Mouse (Mus musculus) MEL (cell line): ENCODE data around the gene Cd274. TPM values are rescaled to one million over a fixed set of nuclear protein-coding genes. Genes with fewer than 3 reads are reported as not detected.

Source experiments
- DNase-seq: peaks from one replicate; pipeline ENCODE4 v3.0.0; 2011; ENCODE audit warnings: low read depth, low spot score
- H3K27ac ChIP-seq: 2 replicates; pipeline ENCODE4 v1.5.1; 2012; ENCODE audit warnings: low read depth, mild to moderate bottlenecking, control low read depth, low read length, moderate library complexity; ENCODE audit not compliant: control insufficient read depth
- H3K27me3 ChIP-seq, 2 experiments: fragments of 150-350 bp in 1 of 2; sonication (generic) in 1 of 2; 2 replicates each; pipeline ENCODE4 v1.6.1; 2012; ENCODE audit warnings: low read length in 2 of 2, mild to moderate bottlenecking in 2 of 2, improper control_type of control experiment in 1 of 2, moderate library complexity in 1 of 2; ENCODE audit not compliant: insufficient read depth in 2 of 2, control insufficient read depth in 1 of 2
- H3K36me3 ChIP-seq, 2 experiments: 2 replicates each; pipeline ENCODE4 v1.6.1; 2012 to 2014; ENCODE audit warnings: low read length in 2 of 2, improper control_type of control experiment in 1 of 2, inconsistent platforms in 1 of 2, mild to moderate bottlenecking in 1 of 2; ENCODE audit not compliant: insufficient read depth in 2 of 2, control insufficient read depth in 1 of 2
- H3K4me1 ChIP-seq, 2 experiments: fragments of 150-350 bp in 1 of 2; sonication (generic) in 1 of 2; 2 replicates each; pipeline ENCODE4 v1.6.1; 2012; ENCODE audit warnings: low read length in 2 of 2, improper control_type of control experiment in 1 of 2, mild to moderate bottlenecking in 1 of 2; ENCODE audit not compliant: insufficient read depth in 2 of 2, control insufficient read depth in 1 of 2
- H3K4me3 ChIP-seq, 2 experiments: fragments of 150-350 bp in 1 of 2; sonication (generic) in 1 of 2; 2 replicates each; pipeline ENCODE4 v1.5.1; 2012; ENCODE audit warnings: low read depth in 2 of 2, low read length in 2 of 2, mild to moderate bottlenecking in 2 of 2, moderate library complexity in 2 of 2, control low read depth in 1 of 2, improper control_type of control experiment in 1 of 2; ENCODE audit not compliant: control insufficient read depth in 1 of 2, insufficient read depth in 1 of 2
- H3K79me2 ChIP-seq: 2 replicates; pipeline ENCODE4 v1.6.1; 2012; ENCODE audit warnings: mild to moderate bottlenecking, low read length, moderate library complexity; ENCODE audit not compliant: control insufficient read depth, poor library complexity, insufficient read depth
- H3K9ac ChIP-seq: 2 replicates; pipeline ENCODE4 v1.6.1; 2012; ENCODE audit warnings: low read depth, mild to moderate bottlenecking, control low read depth, low read length, moderate library complexity; ENCODE audit not compliant: control insufficient read depth, poor library complexity, severe bottlenecking
- H3K9me3 ChIP-seq: fragments of 150-350 bp; sonication (generic); replicated peaks from 2 replicates; pipeline ENCODE4 v1.6.1; 2012; ENCODE audit warnings: mild to moderate bottlenecking, low read length, improper control_type of control experiment, moderate library complexity; ENCODE audit not compliant: insufficient read depth
- CHD2 ChIP-seq: IDR thresholded peaks from 2 replicates; pipeline ENCODE4 v1.6.1; 2011; ENCODE audit warnings: low read length, improper control_type of control experiment
- CTCF ChIP-seq, 3 experiments: IDR thresholded peaks in 2 of 3; conservative IDR thresholded peaks in 1 of 3; 2 replicates each; pipeline ENCODE4 v1.5.1; 2011 to 2012; ENCODE audit warnings: low read length in 3 of 3, low read depth in 2 of 3, mild to moderate bottlenecking in 2 of 3, improper control_type of control experiment in 1 of 3, inconsistent platforms in 1 of 3, mixed read lengths in 1 of 3, moderate library complexity in 1 of 3; ENCODE audit not compliant: control insufficient read depth in 1 of 3, insufficient read depth in 1 of 3, poor library complexity in 1 of 3, severe bottlenecking in 1 of 3
- E2F4 ChIP-seq: IDR thresholded peaks from 2 replicates; pipeline ENCODE4 v1.6.1; 2011; ENCODE audit warnings: low read depth, low read length, improper control_type of control experiment, borderline replicate concordance
- ELF1 ChIP-seq: IDR thresholded peaks from 2 replicates; pipeline ENCODE4 v1.6.1; 2014; ENCODE audit warnings: low read depth, mild to moderate bottlenecking, inconsistent platforms, low read length, improper control_type of control experiment, moderate library complexity
- GATA1 ChIP-seq: IDR thresholded peaks from 2 replicates; pipeline ENCODE4 v1.6.1; 2011; ENCODE audit warnings: low read depth, low read length, improper control_type of control experiment
- KAT2A ChIP-seq: conservative IDR thresholded peaks from 2 replicates; pipeline ENCODE4 v1.6.1; 2012; ENCODE audit warnings: low read depth, low read length, improper control_type of control experiment, inconsistent platforms
- MAZ ChIP-seq: IDR thresholded peaks from 2 replicates; pipeline ENCODE4 v1.6.1; 2012; ENCODE audit warnings: low read depth, mild to moderate bottlenecking, inconsistent platforms, low read length, improper control_type of control experiment
- MYC ChIP-seq: IDR thresholded peaks from 2 replicates; pipeline ENCODE4 v1.6.1; 2011; ENCODE audit warnings: low read depth, mild to moderate bottlenecking, low read length, improper control_type of control experiment, moderate library complexity
- NRF1 ChIP-seq: IDR thresholded peaks from 2 replicates; pipeline ENCODE4 v1.6.1; 2014; ENCODE audit warnings: low read depth, mild to moderate bottlenecking, inconsistent platforms, low read length, improper control_type of control experiment, moderate library complexity; ENCODE audit not compliant: poor library complexity, insufficient read depth, severe bottlenecking
- POLR2A ChIP-seq, 2 experiments: IDR thresholded peaks; 2 replicates each; pipeline ENCODE4 v1.6.1; 2011 to 2012; ENCODE audit warnings: low read length in 2 of 2, mild to moderate bottlenecking in 2 of 2, control low read depth in 1 of 2, improper control_type of control experiment in 1 of 2, low read depth in 1 of 2, moderate library complexity in 1 of 2; ENCODE audit not compliant: control insufficient read depth in 1 of 2, insufficient read depth in 1 of 2, poor library complexity in 1 of 2
- POLR2AphosphoS2 ChIP-seq: IDR thresholded peaks from 2 replicates; pipeline ENCODE4 v1.6.1; 2011; ENCODE audit warnings: low read length, improper control_type of control experiment
- RAD21 ChIP-seq: IDR thresholded peaks from 2 replicates; pipeline ENCODE4 v1.6.1; 2011; ENCODE audit warnings: mild to moderate bottlenecking, low read depth, low read length, improper control_type of control experiment
- SIN3A ChIP-seq: IDR thresholded peaks from 2 replicates; pipeline ENCODE4 v1.6.1; 2012; ENCODE audit warnings: low read length, improper control_type of control experiment, inconsistent platforms
- TAL1 ChIP-seq: IDR thresholded peaks from 2 replicates; pipeline ENCODE4 v1.6.1; 2012; ENCODE audit warnings: mild to moderate bottlenecking, inconsistent platforms, low read length, moderate library complexity, mixed read lengths
- TBP ChIP-seq: IDR thresholded peaks from 2 replicates; pipeline ENCODE4 v1.8.0; 2011; ENCODE audit warnings: low read depth, low read length, improper control_type of control experiment
- USF1 ChIP-seq: IDR thresholded peaks from 2 replicates; pipeline ENCODE4 v1.6.1; 2014; ENCODE audit warnings: low read depth, mild to moderate bottlenecking, inconsistent platforms, low read length, improper control_type of control experiment, moderate library complexity
- ZC3H11A ChIP-seq: IDR thresholded peaks from 2 replicates; pipeline ENCODE4 v1.6.1; 2012; ENCODE audit warnings: low read depth, mild to moderate bottlenecking, inconsistent platforms, low read length, improper control_type of control experiment
- ZMIZ1 ChIP-seq: IDR thresholded peaks from 2 replicates; pipeline ENCODE4 v1.6.1; 2012; ENCODE audit warnings: low read depth, mild to moderate bottlenecking, inconsistent platforms, low read length, improper control_type of control experiment, moderate library complexity
- polyA plus RNA-seq, 2 experiments: library from polyadenylated mRNA; stranded (reverse) in 1 of 2; unstranded in 1 of 2; fragments of >175 nt in 1 of 2; fragments of >200 nt in 1 of 2; gene quantifications; 2 replicates each; pipeline versions ENCODE4 v1.2.1 to v1.2.4; 2012; ENCODE audit warnings: low replicate concordance in 2 of 2, low read depth in 1 of 2; ENCODE audit not compliant: insufficient read length in 2 of 2, insufficient read depth in 1 of 2, missing spikeins in 1 of 2
- total RNA-seq: library from RNA; depleted of rRNA; stranded (reverse); fragments of 300-350 nt; gene quantifications from 2 replicates; pipeline ENCODE4 v1.2.3, GENCODE M21; 2012

The Cd274 gene
- total and polyA plus RNA-seq, 3 experiments = 3.1 to 5.0 TPM; not detected in 1

GRCm38 (mm10) chr19:29410619-29411018, 43.4 kb downstream of the Cd274 start, which contains the start of gene Pdcd1lg2:
Pdcd1lg2 (plus strand) TSS chr19:29410919.
- Histone ChIP-seq H3K9me3 (no peaks in the 10 kb centered on the region), H3K27me3 (no peaks in the 10 kb centered on the region), H3K4me3 (no peak within 1 kb of the TSS), H3K4me1 (peaks cover 5 to 17% of the 10 kb centered on the region in 2 experiments), H3K9ac (no peak within 1 kb of the TSS), H3K36me3 (peaks cover 0 to 10% of the 10 kb centered on the region in 2 experiments; a peak in 2 of 4 replicates), H3K79me2 (no peaks in the 10 kb centered on the region), H3K27ac (no peak within 1 kb of the TSS)
- TF ChIP-seq TBP (no peak), CTCF (IDR thresholded peaks at IDR 0.05 in 2 of 3, conservative IDR thresholded peaks at IDR 0.05 in 1 of 3; ENCODE audit: control insufficient read depth in 1 of 3, insufficient read depth in 1 of 3, low read depth in 2 of 3, low read length in 3 of 3, poor library complexity in 1 of 3, severe bottlenecking in 1 of 3) (no peak), MAZ (no peak), POLR2AphosphoS2 (no peak), SIN3A (no peak), RAD21 (no peak), KAT2A (no peak), ELF1 (no peak), USF1 (no peak), E2F4 (no peak), MYC (no peak), ZMIZ1 (no peak)
- no peak for DNase-seq

- peaks cover 17 to 31% of the 10 kb centered on the region in 2 experiments for H3K4me1 ChIP-seq
- peaks cover 0 to 24% of the 10 kb centered on the region in 2 experiments; a peak in 2 of 4 replicates for H3K36me3 ChIP-seq
- H3K4me3 ChIP-seq = no peak overlapping the region
- no peak overlapping the region for H3K9ac ChIP-seq
- no peak overlapping the region for H3K27ac ChIP-seq
- TF ChIP-seq NRF1 = no peak
- TF ChIP-seq CHD2 = no peak
- peak; percentile 33 for TF ChIP-seq TAL1
- TF ChIP-seq POLR2A (IDR thresholded peaks at IDR 0.05; ENCODE audit: control insufficient read depth in 1 of 2, insufficient read depth in 1 of 2, low read depth in 1 of 2, low read length in 2 of 2, poor library complexity in 1 of 2) = no peak
- no peak for TF ChIP-seq CTCF (IDR thresholded peaks at IDR 0.05 in 2 of 3, conservative IDR thresholded peaks at IDR 0.05 in 1 of 3; ENCODE audit: control insufficient read depth in 1 of 3, insufficient read depth in 1 of 3, low read depth in 2 of 3, low read length in 3 of 3, poor library complexity in 1 of 3, severe bottlenecking in 1 of 3)
- TF ChIP-seq GATA1 = 0 out of 2 replicates have a peak, but pooled peaks have one; percentile 9
- TF ChIP-seq ZC3H11A = no peak
- peak; percentile 92 for DNase-seq
- no peaks in the 10 kb centered on the region for H3K9me3 ChIP-seq
- H3K79me2 ChIP-seq = no peaks in the 10 kb centered on the region
- H3K27me3 ChIP-seq = no peaks in the 10 kb centered on the region
These were observed 45.5 kb downstream of the Cd274 start for GRCm38 (mm10) chr19:29412476-29413420.
